Mouse (Mus musculus) urinary bladder, postnatal 14 days (tissue): Measurements from ENCODE around the gene Ankrd54.
"Not testable (repeated sequence)": the region's sequence is repeated elsewhere in the genome, so short reads cannot be mapped to it uniquely, and the experiment has no call there.

ENCODE experiments used
- DNase-seq: peaks from one replicate; pipeline ENCODE4 v3.0.0; 2021; ENCODE audit warnings: low spot score

The Ankrd54 gene

GRCm38 (mm10) chr15:79042721-79043491, 19.8 kb downstream of the Ankrd54 start:
- DNase-seq = no peak

- no peak for DNase-seq
Observed at GRCm38 (mm10) chr15:79041585-79041984, 21.1 kb downstream of the Ankrd54 start, which contains the start of gene Galr3. Galr3 (plus strand) TSS chr15:79041885.

GRCm38 (mm10) chr15:79040501-79041416, 21.9 kb downstream of the Ankrd54 start:
- DNase-seq = no peak

GRCm38 (mm10) chr15:79038853-79039252, 23.8 kb downstream of the Ankrd54 start:
- DNase-seq = peak; percentile 88

GRCm38 (mm10) chr15:79038331-79038730, 24.4 kb downstream of the Ankrd54 start:
- no peak for DNase-seq

GRCm38 (mm10) chr15:79037913-79038328, 24.8 kb downstream of the Ankrd54 start:
- DNase-seq = peak; percentile 79

- DNase-seq = not testable (repeated sequence)
Observed at GRCm38 (mm10) chr15:79031908-79032307, 30.8 kb downstream of the Ankrd54 start.

- DNase-seq = peak; percentile 90
Observed at GRCm38 (mm10) chr15:79030551-79031435, 31.9 kb downstream of the Ankrd54 start.

GRCm38 (mm10) chr15:79029519-79030241, 33.0 kb downstream of the Ankrd54 start:
- no peak for DNase-seq

GRCm38 (mm10) chr15:79028823-79029484, 33.7 kb downstream of the Ankrd54 start:
- no peak for DNase-seq

- peak; percentile 96 for DNase-seq
Observed at GRCm38 (mm10) chr15:79028237-79028738, 34.4 kb downstream of the Ankrd54 start, which contains the start of gene H1f0. H1f0 (plus strand) TSS chr15:79028450.

GRCm38 (mm10) chr15:79027291-79028205, 35.1 kb downstream of the Ankrd54 start:
- peak; percentile 39 for DNase-seq

- DNase-seq = no peak
Observed at GRCm38 (mm10) chr15:79026511-79027290, 36.0 kb downstream of the Ankrd54 start.

GRCm38 (mm10) chr15:79025687-79026308, 36.9 kb downstream of the Ankrd54 start:
- no peak for DNase-seq

GRCm38 (mm10) chr15:79023366-79023765, 39.3 kb downstream of the Ankrd54 start:
- no peak for DNase-seq

GRCm38 (mm10) chr15:79022671-79023230, 39.9 kb downstream of the Ankrd54 start:
- DNase-seq = no peak

GRCm38 (mm10) chr15:79018886-79019285, 43.8 kb downstream of the Ankrd54 start:
- no peak for DNase-seq
